ENCODE assay signal across 19 mouse cellular contexts in the genomic region with DNA sequence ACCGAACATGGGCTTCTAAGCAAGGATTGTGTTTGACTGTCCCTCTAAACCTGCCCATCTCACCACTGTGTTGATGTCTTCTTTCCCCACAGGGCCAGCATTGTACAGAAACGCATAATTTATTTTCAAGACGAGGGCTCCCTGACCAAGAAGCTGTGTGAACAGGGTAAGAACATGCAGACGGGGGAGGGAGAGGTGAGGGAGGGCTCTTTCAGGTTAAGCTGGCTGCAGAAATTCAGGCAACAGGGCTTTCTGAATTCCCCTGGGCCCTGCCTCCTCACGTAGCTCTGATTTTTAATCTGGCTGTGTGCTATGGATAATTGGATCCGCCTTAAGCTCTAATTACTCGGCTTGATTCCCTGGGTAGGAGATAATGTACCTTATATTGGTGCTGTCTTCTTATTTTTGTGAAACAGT.
DNase-seq lines count a peak whose midpoint lies in the region; ATAC-seq lines count a peak whose summit lies in the region.
"Had no signal": no experiment of that assay in that cellular context is flagged by ENCODE, and none has a peak within 500 bp of the region (broad histone marks: within the 10 kb centered on the region; RNA-seq: fewer than 3 reads in every experiment).

No protein-coding gene starts in this region.

- H3K9me3 ChIP-seq in midbrain, embryonic 11.5 days (ENCODE audit: control insufficient read depth, low read length) = no peaks in the 10 kb centered on the region
- H3K9me3 ChIP-seq in midbrain, embryonic 10.5 days (replicated peaks) = no peaks in the 10 kb centered on the region
- no peaks in the 10 kb centered on the region for H3K9me3 ChIP-seq in hindbrain, embryonic 13.5 days
- no peaks in the 10 kb centered on the region for H3K9me3 ChIP-seq in midbrain, embryonic 13.5 days
- H3K9me3 ChIP-seq: heart, embryonic 15.5 days; limb, embryonic 15.5 days had no signal

- no peaks in the 10 kb centered on the region for H3K27me3 ChIP-seq in midbrain, embryonic 11.5 days (ENCODE audit: control insufficient read depth, insufficient read depth, low read length)
- H3K27me3 ChIP-seq in midbrain, embryonic 10.5 days (ENCODE audit: low read depth, poor library complexity, severe bottlenecking) = no peaks in the 10 kb centered on the region
- H3K27me3 ChIP-seq in hindbrain, embryonic 13.5 days = no peaks in the 10 kb centered on the region
- H3K27me3 ChIP-seq in midbrain, embryonic 13.5 days = no peaks in the 10 kb centered on the region
- H3K27me3 ChIP-seq: heart, embryonic 15.5 days; limb, embryonic 15.5 days had no signal

- no peaks in the 10 kb centered on the region for H3K36me3 ChIP-seq in midbrain, embryonic 11.5 days (ENCODE audit: control insufficient read depth, insufficient read depth, low read length)
- H3K36me3 ChIP-seq in midbrain, embryonic 10.5 days = no peaks in the 10 kb centered on the region
- H3K36me3 ChIP-seq in hindbrain, embryonic 13.5 days = no peaks in the 10 kb centered on the region
- no peaks in the 10 kb centered on the region for H3K36me3 ChIP-seq in midbrain, embryonic 13.5 days
- H3K36me3 ChIP-seq: heart, embryonic 15.5 days; limb, embryonic 15.5 days had no signal

- H3K4me1 ChIP-seq in midbrain, embryonic 11.5 days (ENCODE audit: control insufficient read depth, insufficient read depth, low read length) = no peaks in the 10 kb centered on the region; the same call in 1 of the 2 replicates
- peaks cover 7% of the 10 kb centered on the region; the same call in 1 of the 2 replicates for H3K4me1 ChIP-seq in midbrain, embryonic 10.5 days
- H3K4me1 ChIP-seq in hindbrain, embryonic 13.5 days (replicated peaks) = peaks cover 15% of the 10 kb centered on the region
- peaks cover 14% of the 10 kb centered on the region for H3K4me1 ChIP-seq in midbrain, embryonic 13.5 days (replicated peaks)

- no peak overlapping the region for H3K4me3 ChIP-seq in midbrain, embryonic 11.5 days (ENCODE audit: low read depth, low read length)
- H3K4me3 ChIP-seq in midbrain, embryonic 10.5 days = no peak overlapping the region
- H3K4me3 ChIP-seq in hindbrain, embryonic 13.5 days = no peak overlapping the region
- no peak overlapping the region for H3K4me3 ChIP-seq in midbrain, embryonic 13.5 days (replicated peaks)
- H3K4me3 ChIP-seq: heart, adult 2 months; heart, embryonic 15.5 days; limb, embryonic 15.5 days had no signal

- peak; percentile 68 for ATAC-seq in midbrain, embryonic 11.5 days (ENCODE audit: low FRiP score)
- ATAC-seq in hindbrain, embryonic 13.5 days (ENCODE audit: low FRiP score) = 0 out of 2 replicates have a peak, but pooled peaks have one; percentile 32
- ATAC-seq in midbrain, embryonic 13.5 days = peak; percentile 77
- ATAC-seq: liver, postnatal 0 days had no signal

- WGBS in midbrain, embryonic 11.5 days = 51% methylated on average over 7 of the region's 7 CpGs
- WGBS in midbrain, embryonic 10.5 days = 60% methylated on average over 7 of the region's 7 CpGs
- 42% methylated on average over 7 of the region's 7 CpGs for WGBS in hindbrain, embryonic 13.5 days
- 29% methylated on average over 7 of the region's 7 CpGs for WGBS in midbrain, embryonic 13.5 days

- no peak overlapping the region for H3K27ac ChIP-seq in midbrain, embryonic 11.5 days (ENCODE audit: low read depth, low read length)
- no peak overlapping the region; the same call in 1 of the 2 replicates for H3K27ac ChIP-seq in midbrain, embryonic 10.5 days (replicated peaks)
- H3K27ac ChIP-seq in hindbrain, embryonic 13.5 days = peak overlapping the region; percentile 65
- peak overlapping the region; percentile 80 for H3K27ac ChIP-seq in midbrain, embryonic 13.5 days
- H3K27ac ChIP-seq: heart, adult 2 months; heart, embryonic 15.5 days; limb, embryonic 15.5 days had no signal

- no peak overlapping the region for H3K4me2 ChIP-seq in midbrain, embryonic 11.5 days
- H3K4me2 ChIP-seq in hindbrain, embryonic 13.5 days = no peak overlapping the region
- no peak overlapping the region for H3K4me2 ChIP-seq in midbrain, embryonic 13.5 days (replicated peaks)
- H3K4me2 ChIP-seq: heart, embryonic 15.5 days; limb, embryonic 15.5 days had no signal

- no peak for DNase-seq in midbrain, embryonic 11.5 days (ENCODE audit: low spot score, missing footprints)
- DNase-seq in midbrain, embryonic 10.5 days (ENCODE audit: low spot score) = no peak
- DNase-seq in thymus, postnatal 10 days (ENCODE audit: low spot score in 2 of 2) = no peak
- no peak for DNase-seq in lung, postnatal 4 days
- DNase-seq in gastrocnemius, postnatal 4 days (ENCODE audit: low spot score in 2 of 2) = no peak
- DNase-seq: cerebellum, adult 9-11 months; gastrocnemius, postnatal 10 days; heart, adult 2 months; kidney, adult 2 months; kidney, postnatal 36 days; layer of hippocampus, adult 9-11 months; liver, postnatal 0 days; lung, postnatal 14 days; right cerebral cortex, adult 18-20 months; thymus, adult 18-20 months had no signal

- H3K9ac ChIP-seq in midbrain, embryonic 11.5 days (ENCODE audit: low read length) = no peak overlapping the region
- H3K9ac ChIP-seq in hindbrain, embryonic 13.5 days = no peak overlapping the region
- H3K9ac ChIP-seq in midbrain, embryonic 13.5 days (replicated peaks) = no peak overlapping the region
- H3K9ac ChIP-seq: heart, embryonic 15.5 days; limb, embryonic 15.5 days; liver, postnatal 0 days had no signal

Comparison
In these comparisons a context has a peak if more than half of its experiments do, and no peak if none do; other contexts are left out.
1. H3K27ac ChIP-seq: peak in hindbrain, embryonic 13.5 days (single experiment) and midbrain, embryonic 13.5 days (single experiment); none in midbrain, embryonic 11.5 days (single experiment) and midbrain, embryonic 10.5 days (single experiment).
2. Peak in every context shown above with its lines, with median percentiles within 50 percentile points of each other: ATAC-seq.